Mouse (Mus musculus): ENCODE data around the gene 2310009B15Rik. TPM values are rescaled to one million over a fixed set of nuclear protein-coding genes. Genes with fewer than 3 reads are reported as not detected.
A peak's percentile ranks its signal among the peaks of the same experiment; 100 is the strongest.

The 2310009B15Rik gene
- polyA plus RNA-seq, 1 experiment = 8.6 TPM

DNA sequence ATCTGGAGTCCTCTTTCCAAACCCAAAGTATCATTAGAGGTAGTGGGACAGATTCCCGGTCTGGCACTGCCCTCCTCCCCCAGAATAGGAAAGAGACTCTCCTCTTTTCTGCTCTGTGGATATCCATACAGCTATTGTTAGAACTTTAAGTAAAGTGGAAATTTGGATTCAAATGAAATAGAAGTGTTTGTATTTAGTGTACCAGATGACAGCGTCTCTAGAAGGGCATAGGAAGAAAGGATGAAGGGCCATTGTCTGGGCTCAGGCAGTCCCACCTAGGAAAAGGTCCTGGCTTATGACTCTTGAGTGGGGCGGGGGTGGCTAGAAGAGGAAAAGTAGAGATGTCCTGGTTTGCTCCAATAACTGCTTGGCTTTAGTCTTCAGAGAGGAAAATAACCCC is 11.2 kb downstream of the 2310009B15Rik start:
- TF ChIP-seq EP300 (IDR thresholded peaks at IDR 0.05; ENCODE audit: insufficient read depth, low read depth, low read length) = no peak
- no peak for TF ChIP-seq POLR2A (IDR thresholded peaks at IDR 0.05; ENCODE audit: insufficient read depth, low read length)
- no peak for TF ChIP-seq CTCF (IDR thresholded peaks at IDR 0.05; ENCODE audit: low read depth, low read length)
- H3K4me1 ChIP-seq (ENCODE audit: control insufficient read depth, insufficient read depth, low read length) = no peaks in the 10 kb centered on the region
- no peak overlapping the region for H3K27ac ChIP-seq (ENCODE audit: insufficient read depth, low read length)
- H3K9me3 ChIP-seq (replicated peaks; ENCODE audit: control insufficient read depth, insufficient read depth, low read length, poor library complexity, severe bottlenecking) = peaks cover 7% of the 10 kb centered on the region
- no peak overlapping the region for H3K9ac ChIP-seq (ENCODE audit: low read depth, poor library complexity, severe bottlenecking)
- peaks cover 30% of the 10 kb centered on the region for H3K27me3 ChIP-seq (ENCODE audit: control insufficient read depth, insufficient read depth, low read length, poor library complexity, severe bottlenecking)
- H3K36me3 ChIP-seq (ENCODE audit: control insufficient read depth, insufficient read depth, low read length, poor library complexity, severe bottlenecking) = no peaks in the 10 kb centered on the region
- no peak overlapping the region for H3K4me3 ChIP-seq (ENCODE audit: low read depth, low read length)

DNA sequence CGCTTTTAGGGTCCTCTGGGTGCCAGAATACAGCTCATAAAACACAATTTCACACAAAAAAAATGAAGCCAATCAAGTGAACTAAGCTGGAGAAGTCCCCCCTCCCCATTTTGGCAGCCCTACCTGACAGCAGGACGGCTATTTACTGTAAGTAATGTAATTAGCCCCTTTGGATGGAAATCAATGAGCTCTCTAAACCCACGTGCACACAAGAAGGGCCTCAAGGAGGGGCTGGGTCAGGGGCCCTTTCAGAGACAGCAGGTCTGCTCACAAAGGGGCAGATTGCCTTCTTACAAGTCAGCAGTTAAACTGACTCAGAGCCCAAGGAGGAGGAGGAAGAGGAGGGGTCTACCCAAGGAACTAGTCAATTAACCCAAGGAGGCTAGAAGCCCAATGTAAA is 12.5 kb downstream of the 2310009B15Rik start:
- Histone ChIP-seq H3K4me1 (ENCODE audit: control insufficient read depth, insufficient read depth, low read length) (no peaks in the 10 kb centered on the region), H3K4me3 (ENCODE audit: low read depth, low read length) (no peak overlapping the region), H3K9me3 (replicated peaks; ENCODE audit: control insufficient read depth, insufficient read depth, low read length, poor library complexity, severe bottlenecking) (peaks cover 9% of the 10 kb centered on the region), H3K36me3 (ENCODE audit: control insufficient read depth, insufficient read depth, low read length, poor library complexity, severe bottlenecking) (no peaks in the 10 kb centered on the region), H3K27me3 (ENCODE audit: control insufficient read depth, insufficient read depth, low read length, poor library complexity, severe bottlenecking) (peaks cover 25% of the 10 kb centered on the region), H3K9ac (ENCODE audit: low read depth, poor library complexity, severe bottlenecking) (no peak overlapping the region), H3K27ac (ENCODE audit: insufficient read depth, low read length) (no peak overlapping the region)
- TF ChIP-seq EP300 (IDR thresholded peaks at IDR 0.05; ENCODE audit: insufficient read depth, low read depth, low read length) (no peak), POLR2A (IDR thresholded peaks at IDR 0.05; ENCODE audit: insufficient read depth, low read length) (no peak), CTCF (IDR thresholded peaks at IDR 0.05; ENCODE audit: low read depth, low read length) (no peak)

DNA sequence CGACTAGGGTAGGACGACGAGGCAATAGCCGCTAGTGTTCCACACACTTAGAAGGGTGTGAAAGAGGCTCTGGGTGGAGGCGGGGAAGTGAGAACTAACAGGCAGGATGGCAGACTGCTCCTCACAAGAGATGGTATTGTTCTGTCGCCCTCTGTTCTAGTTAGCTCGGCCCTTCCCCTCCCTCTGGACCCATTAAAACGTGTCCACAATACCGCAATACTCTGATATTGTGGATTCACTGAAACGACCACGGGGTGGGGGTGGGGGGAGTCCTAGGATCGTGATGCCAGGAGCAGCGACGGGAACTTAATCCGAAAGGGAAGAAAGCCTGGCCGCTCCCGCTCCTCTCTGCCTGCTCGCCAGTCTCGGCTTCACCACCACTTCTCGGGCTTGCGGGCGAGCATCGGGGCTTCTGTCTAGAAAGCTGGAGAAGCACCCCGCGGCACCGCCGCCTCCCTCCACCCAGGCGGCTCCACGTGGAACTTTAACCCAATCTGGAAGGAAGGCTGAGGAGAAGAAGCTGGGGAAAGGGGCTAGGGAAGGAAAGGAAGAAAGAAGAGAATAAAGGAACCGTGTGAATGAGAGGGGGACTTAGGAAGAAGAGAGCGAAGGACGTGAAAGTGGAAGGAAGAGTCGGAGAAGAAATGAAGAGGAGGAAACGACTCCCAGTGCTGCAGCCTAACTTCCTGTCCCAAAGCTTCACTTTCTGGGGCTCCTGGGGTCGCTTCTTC is 13.1 kb downstream of the 2310009B15Rik start:
- Histone ChIP-seq H3K27me3 (ENCODE audit: control insufficient read depth, insufficient read depth, low read length, poor library complexity, severe bottlenecking) (peaks cover 20% of the 10 kb centered on the region), H3K4me1 (ENCODE audit: control insufficient read depth, insufficient read depth, low read length) (no peaks in the 10 kb centered on the region), H3K9me3 (replicated peaks; ENCODE audit: control insufficient read depth, insufficient read depth, low read length, poor library complexity, severe bottlenecking) (peaks cover 9% of the 10 kb centered on the region), H3K36me3 (ENCODE audit: control insufficient read depth, insufficient read depth, low read length, poor library complexity, severe bottlenecking) (no peaks in the 10 kb centered on the region), H3K27ac (ENCODE audit: insufficient read depth, low read length) (no peak overlapping the region), H3K4me3 (ENCODE audit: low read depth, low read length) (peak overlapping the region; percentile 21), H3K9ac (ENCODE audit: low read depth, poor library complexity, severe bottlenecking) (0 out of 2 replicates have a peak overlapping the region, but pooled peaks have one; percentile 37)
- no peak for TF ChIP-seq CTCF (IDR thresholded peaks at IDR 0.05; ENCODE audit: low read depth, low read length)
- TF ChIP-seq EP300 (IDR thresholded peaks at IDR 0.05; ENCODE audit: insufficient read depth, low read depth, low read length) = no peak
- no peak for TF ChIP-seq POLR2A (IDR thresholded peaks at IDR 0.05; ENCODE audit: insufficient read depth, low read length)

DNA sequence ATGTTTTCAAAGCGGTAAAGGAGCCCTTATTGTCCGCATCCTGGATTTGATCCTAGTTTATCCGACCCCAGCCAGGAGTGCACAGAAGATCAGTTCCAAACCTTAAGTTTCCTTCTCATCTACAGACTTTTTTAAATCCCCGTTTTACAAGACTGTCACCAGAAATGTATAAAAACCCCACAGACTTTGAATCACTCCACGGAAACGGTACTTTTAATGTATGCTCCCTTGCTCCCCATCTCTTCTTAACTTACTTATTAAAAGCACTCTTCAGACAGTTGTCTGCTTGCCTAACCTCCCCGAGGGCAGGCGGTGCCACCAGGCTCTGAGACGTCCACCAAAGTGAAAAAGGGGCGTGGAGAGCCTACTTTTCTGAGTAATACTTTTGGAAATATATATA is 13.9 kb downstream of the 2310009B15Rik start:
- no peaks in the 10 kb centered on the region for H3K36me3 ChIP-seq (ENCODE audit: control insufficient read depth, insufficient read depth, low read length, poor library complexity, severe bottlenecking)
- H3K4me3 ChIP-seq (ENCODE audit: low read depth, low read length) = no peak overlapping the region
- H3K27ac ChIP-seq (ENCODE audit: insufficient read depth, low read length) = no peak overlapping the region
- peaks cover 9% of the 10 kb centered on the region for H3K9me3 ChIP-seq (replicated peaks; ENCODE audit: control insufficient read depth, insufficient read depth, low read length, poor library complexity, severe bottlenecking)
- no peak for TF ChIP-seq POLR2A (IDR thresholded peaks at IDR 0.05; ENCODE audit: insufficient read depth, low read length)
- TF ChIP-seq EP300 (IDR thresholded peaks at IDR 0.05; ENCODE audit: insufficient read depth, low read depth, low read length) = no peak
- no peak for TF ChIP-seq CTCF (IDR thresholded peaks at IDR 0.05; ENCODE audit: low read depth, low read length)
- no peaks in the 10 kb centered on the region for H3K4me1 ChIP-seq (ENCODE audit: control insufficient read depth, insufficient read depth, low read length)
- H3K9ac ChIP-seq (ENCODE audit: low read depth, poor library complexity, severe bottlenecking) = no peak overlapping the region
- H3K27me3 ChIP-seq (ENCODE audit: control insufficient read depth, insufficient read depth, low read length, poor library complexity, severe bottlenecking) = peaks cover 14% of the 10 kb centered on the region

DNA sequence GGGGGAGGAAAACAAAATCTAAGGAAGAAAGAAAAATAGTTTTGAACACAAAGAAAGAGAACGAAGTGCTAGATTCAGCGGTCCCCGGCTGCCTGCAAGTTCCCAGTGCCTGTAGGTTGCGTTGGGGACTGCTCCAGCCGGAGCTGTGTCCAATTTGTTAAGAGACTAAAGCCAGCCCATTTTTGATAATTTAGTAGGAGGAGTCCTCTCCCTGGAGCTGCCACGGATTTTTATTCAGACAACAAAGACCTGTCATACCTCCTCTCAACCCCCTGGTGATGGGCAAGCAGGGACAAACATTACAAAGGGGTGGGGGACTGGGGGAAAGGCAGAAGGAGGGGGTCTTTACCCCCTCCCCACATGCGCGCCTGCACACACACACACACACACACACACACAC is 14.3 kb downstream of the 2310009B15Rik start:
- H3K27ac ChIP-seq (ENCODE audit: insufficient read depth, low read length) = no peak overlapping the region
- no peak overlapping the region for H3K4me3 ChIP-seq (ENCODE audit: low read depth, low read length)
- H3K9me3 ChIP-seq (replicated peaks; ENCODE audit: control insufficient read depth, insufficient read depth, low read length, poor library complexity, severe bottlenecking) = peaks cover 9% of the 10 kb centered on the region
- H3K9ac ChIP-seq (ENCODE audit: low read depth, poor library complexity, severe bottlenecking) = no peak overlapping the region
- peaks cover 14% of the 10 kb centered on the region for H3K27me3 ChIP-seq (ENCODE audit: control insufficient read depth, insufficient read depth, low read length, poor library complexity, severe bottlenecking)
- H3K36me3 ChIP-seq (ENCODE audit: control insufficient read depth, insufficient read depth, low read length, poor library complexity, severe bottlenecking) = no peaks in the 10 kb centered on the region
- no peaks in the 10 kb centered on the region for H3K4me1 ChIP-seq (ENCODE audit: control insufficient read depth, insufficient read depth, low read length)
- no peak for TF ChIP-seq CTCF (IDR thresholded peaks at IDR 0.05; ENCODE audit: low read depth, low read length)
- no peak for TF ChIP-seq EP300 (IDR thresholded peaks at IDR 0.05; ENCODE audit: insufficient read depth, low read depth, low read length)
- no peak for TF ChIP-seq POLR2A (IDR thresholded peaks at IDR 0.05; ENCODE audit: insufficient read depth, low read length)

DNA sequence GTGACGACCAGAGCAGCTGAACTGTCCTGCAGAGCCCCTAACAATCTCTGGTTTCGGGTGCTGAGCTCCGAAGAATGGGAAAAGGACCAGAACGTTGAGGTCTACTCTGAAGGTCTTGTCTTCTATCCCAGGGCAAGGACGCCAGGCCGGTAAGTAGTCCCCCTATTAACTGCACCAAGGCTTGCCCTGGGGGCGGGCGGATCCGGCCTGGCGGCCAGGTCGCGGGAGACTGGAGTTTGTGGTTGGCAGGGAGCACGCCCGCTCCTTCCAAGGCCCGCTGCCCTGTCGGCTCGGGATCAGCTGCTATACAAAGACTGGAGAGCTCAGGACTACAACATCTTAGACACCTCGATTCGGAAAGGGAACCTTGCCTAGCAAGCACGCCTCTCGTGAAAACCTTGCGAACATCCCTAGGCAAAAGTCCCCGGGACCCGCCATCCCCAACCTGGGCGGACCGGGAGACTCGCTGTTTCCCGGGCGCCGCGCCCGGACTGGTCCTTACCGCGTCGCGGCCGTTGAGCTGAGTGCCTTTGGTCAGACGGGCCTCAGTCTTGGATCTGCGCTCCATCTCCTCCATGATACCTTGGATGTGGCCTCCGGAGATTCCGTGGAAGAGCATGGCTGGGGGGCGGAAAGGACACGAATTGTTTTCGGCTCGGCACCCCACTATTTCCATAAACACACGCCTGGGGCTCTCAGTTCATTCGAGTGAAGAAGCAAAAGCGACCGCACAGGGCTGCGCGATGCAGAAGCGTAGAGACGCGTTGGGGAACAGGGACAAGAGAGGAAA is 15.2 kb downstream of the 2310009B15Rik start:
- H3K4me1 ChIP-seq (ENCODE audit: control insufficient read depth, insufficient read depth, low read length) = no peaks in the 10 kb centered on the region
- H3K27me3 ChIP-seq (ENCODE audit: control insufficient read depth, insufficient read depth, low read length, poor library complexity, severe bottlenecking) = peaks cover 16% of the 10 kb centered on the region
- no peak overlapping the region for H3K9ac ChIP-seq (ENCODE audit: low read depth, poor library complexity, severe bottlenecking)
- no peak overlapping the region for H3K27ac ChIP-seq (ENCODE audit: insufficient read depth, low read length)
- H3K36me3 ChIP-seq (ENCODE audit: control insufficient read depth, insufficient read depth, low read length, poor library complexity, severe bottlenecking) = no peaks in the 10 kb centered on the region
- peaks cover 9% of the 10 kb centered on the region for H3K9me3 ChIP-seq (replicated peaks; ENCODE audit: control insufficient read depth, insufficient read depth, low read length, poor library complexity, severe bottlenecking)
- peak overlapping the region; percentile 56 for H3K4me3 ChIP-seq (ENCODE audit: low read depth, low read length)
- no peak for TF ChIP-seq POLR2A (IDR thresholded peaks at IDR 0.05; ENCODE audit: insufficient read depth, low read length)
- TF ChIP-seq EP300 (IDR thresholded peaks at IDR 0.05; ENCODE audit: insufficient read depth, low read depth, low read length) = no peak
- TF ChIP-seq CTCF (IDR thresholded peaks at IDR 0.05; ENCODE audit: low read depth, low read length) = no peak

Measured in ES-Bruce4 (cell line).